Mouse (Mus musculus) heart, embryonic 10.5 days (tissue): ENCODE measurements around the gene Adprhl2. TPM values are rescaled to one million over a fixed set of nuclear protein-coding genes. Genes with fewer than 3 reads are reported as not detected.
A peak's percentile ranks its signal among the peaks of the same experiment; 100 is the strongest.

Experiments
- DNase-seq: peaks from one replicate; pipeline ENCODE4 v3.0.0-alpha.2; 2017; ENCODE audit warnings: low spot score
- H3K27ac ChIP-seq: fragments of 300-500 bp; sonication (generic); 2 replicates; pipeline ENCODE4 v1.5.1; 2016; ENCODE audit warnings: mild to moderate bottlenecking
- H3K27me3 ChIP-seq: fragments of 300-500 bp; sonication (generic); 2 replicates; pipeline ENCODE4 v1.6.1; 2016; ENCODE audit warnings: mild to moderate bottlenecking; ENCODE audit not compliant: poor library complexity, insufficient read depth, severe bottlenecking
- H3K36me3 ChIP-seq: fragments of 300-500 bp; sonication (generic); 2 replicates; pipeline ENCODE4 v1.6.1; 2016; ENCODE audit warnings: mild to moderate bottlenecking, moderate library complexity
- H3K4me1 ChIP-seq: fragments of 300-500 bp; sonication (generic); 2 replicates; pipeline ENCODE4 v1.6.1; 2016; ENCODE audit warnings: mild to moderate bottlenecking
- H3K4me3 ChIP-seq: fragments of 300-500 bp; sonication (generic); 2 replicates; pipeline ENCODE4 v1.5.1; 2016; ENCODE audit warnings: mild to moderate bottlenecking, moderate library complexity
- H3K9me3 ChIP-seq: fragments of 300-500 bp; sonication (generic); 2 replicates; pipeline ENCODE4 v1.6.1; 2016; ENCODE audit warnings: mild to moderate bottlenecking, moderate library complexity
- WGBS: fragments of 180-500 bp; shearing (Covaris S2); methylation state at CpG from one replicate; pipeline ENCODE4 v1.1.7; 2016; 5-methylcytosine and 5-hydroxymethylcytosine counted together
- polyA plus RNA-seq: library from polyadenylated mRNA; unstranded; fragments of >200 nt; fragmentation: Nextera tagmentation; extraction: Ambion mirVana; gene quantifications from 2 replicates; pipeline ENCODE4 v1.2.1, GENCODE M21; 2016

The Adprhl2 gene
- polyA plus RNA-seq, 1 experiment from 2014 or later: 68.9 TPM

- H3K9me3 ChIP-seq: no peaks in the 10 kb centered on the region
- H3K27me3 ChIP-seq: peaks cover 37% of the 10 kb centered on the region
- no peak overlapping the region for H3K27ac ChIP-seq
- no peak for DNase-seq
- H3K36me3 ChIP-seq: peaks cover 20% of the 10 kb centered on the region
- peaks cover 16% of the 10 kb centered on the region for H3K4me1 ChIP-seq
- no peak overlapping the region for H3K4me3 ChIP-seq
- WGBS: 55% methylated on average over 9 of the region's 9 CpGs
Measured at GRCm38 (mm10) chr4:126278961-126279360, 42.5 kb downstream of the Adprhl2 start.

GRCm38 (mm10) chr4:126278565-126278915 lies 43.0 kb downstream of the Adprhl2 start:
- Histone ChIP-seq H3K36me3 (peaks cover 24% of the 10 kb centered on the region), H3K4me3 (peak overlapping the region; percentile 38), H3K27me3 (peaks cover 33% of the 10 kb centered on the region), H3K27ac (no peak overlapping the region), H3K9me3 (no peaks in the 10 kb centered on the region), H3K4me1 (peaks cover 16% of the 10 kb centered on the region)
- WGBS: 23% methylated on average over 9 of the region's 9 CpGs
- no peak for DNase-seq

- H3K4me1 ChIP-seq: peaks cover 16% of the 10 kb centered on the region
- 6% methylated on average over 13 of the region's 13 CpGs for WGBS
Measured at GRCm38 (mm10) chr4:126277906-126278564, 43.5 kb downstream of the Adprhl2 start.

GRCm38 (mm10) chr4:126275681-126276131 lies 45.8 kb downstream of the Adprhl2 start:
- WGBS: 90% methylated on average over 13 of the region's 13 CpGs
- peaks cover 10% of the 10 kb centered on the region for H3K27me3 ChIP-seq
- H3K36me3 ChIP-seq: peaks cover 40% of the 10 kb centered on the region

More at GRCm38 (mm10) chr4:126277906-126278564, 43.5 kb downstream of the Adprhl2 start:
- no peak for DNase-seq
- no peak overlapping the region for H3K27ac ChIP-seq
- H3K4me3 ChIP-seq: peak overlapping the region; percentile 38
- peaks cover 29% of the 10 kb centered on the region for H3K36me3 ChIP-seq
- no peaks in the 10 kb centered on the region for H3K9me3 ChIP-seq
- peaks cover 28% of the 10 kb centered on the region for H3K27me3 ChIP-seq

GRCm38 (mm10) chr4:126275081-126275480 lies 46.4 kb downstream of the Adprhl2 start:
- Histone ChIP-seq H3K9me3 (no peaks in the 10 kb centered on the region), H3K4me1 (peaks cover 12% of the 10 kb centered on the region), H3K4me3 (no peak overlapping the region), H3K36me3 (peaks cover 40% of the 10 kb centered on the region), H3K27ac (no peak overlapping the region), H3K27me3 (peaks cover 10% of the 10 kb centered on the region)
- WGBS: 90% methylated on average over 4 of the region's 4 CpGs
- no peak for DNase-seq

More at GRCm38 (mm10) chr4:126275681-126276131, 45.8 kb downstream of the Adprhl2 start:
- Histone ChIP-seq H3K4me3 (no peak overlapping the region), H3K27ac (no peak overlapping the region), H3K4me1 (peaks cover 12% of the 10 kb centered on the region), H3K9me3 (no peaks in the 10 kb centered on the region)
- DNase-seq: no peak

- Histone ChIP-seq H3K27ac (no peak overlapping the region), H3K36me3 (peaks cover 40% of the 10 kb centered on the region), H3K9me3 (no peaks in the 10 kb centered on the region), H3K4me3 (no peak overlapping the region), H3K27me3 (peaks cover 7% of the 10 kb centered on the region), H3K4me1 (peaks cover 9% of the 10 kb centered on the region)
- whole genome bisulfite sequencing: 75% methylated on average over 13 of the region's 13 CpGs
- DNase-seq: no peak
Measured at GRCm38 (mm10) chr4:126273753-126274152, 47.8 kb downstream of the Adprhl2 start.

- H3K9me3 ChIP-seq: no peaks in the 10 kb centered on the region
- 75% methylated on average over 3 of the region's 3 CpGs for WGBS
Measured at GRCm38 (mm10) chr4:126269292-126269691, 52.2 kb downstream of the Adprhl2 start.

More at GRCm38 (mm10) chr4:126269292-126269691, 52.2 kb downstream of the Adprhl2 start:
- Histone ChIP-seq H3K4me1 (no peaks in the 10 kb centered on the region), H3K27me3 (no peaks in the 10 kb centered on the region), H3K36me3 (peaks cover 23% of the 10 kb centered on the region), H3K4me3 (no peak overlapping the region), H3K27ac (no peak overlapping the region)
- no peak for DNase-seq

Other genes with a start within 250 kb of the Adprhl2 start
- gene Lsm10, start 225.1 kb downstream of the Adprhl2 start, polyA plus RNA-seq: 47.5 and 47.7 TPM in 2 replicates
- gene Stk40, start 217.7 kb downstream of the Adprhl2 start, polyA plus RNA-seq: 37.7 and 39.0 TPM in 2 replicates
- gene Eva1b, start 174.0 kb downstream of the Adprhl2 start, polyA plus RNA-seq: 26.3 and 39.5 TPM in 2 replicates
- gene Sh3d21, start 158.2 kb downstream of the Adprhl2 start, polyA plus RNA-seq: 2.0 and 3.1 TPM in 2 replicates
- 194 and 200 TPM in 2 replicates for gene Thrap3, start 118.9 kb downstream of the Adprhl2 start, polyA plus RNA-seq
- 49.1 and 74.8 TPM in 2 replicates for gene Map7d1, start 65.4 kb downstream of the Adprhl2 start, polyA plus RNA-seq
- gene Trappc3, start 59.4 kb downstream of the Adprhl2 start, polyA plus RNA-seq: 74.9 and 86.4 TPM in 2 replicates
- gene Col8a2, start 34.9 kb downstream of the Adprhl2 start, polyA plus RNA-seq: 3.3 and 3.7 TPM in 2 replicates
- gene Tekt2, start 4.0 kb upstream of the Adprhl2 start, polyA plus RNA-seq: 0.47 and 0.62 TPM in 2 replicates
- gene Ago3, start 107.9 kb upstream of the Adprhl2 start, polyA plus RNA-seq: 11.6 and 14.5 TPM in 2 replicates
- gene Ago1, start 146.9 kb upstream of the Adprhl2 start, polyA plus RNA-seq: 2.4 and 3.4 TPM in 2 replicates
- 0.64 and 0.65 TPM in 2 replicates for gene Ago4, start 211.8 kb upstream of the Adprhl2 start, polyA plus RNA-seq
- gene Clspn, start 235.2 kb upstream of the Adprhl2 start, polyA plus RNA-seq: 28.8 and 34.0 TPM in 2 replicates